Mouse (Mus musculus) kidney, adult 9 months (tissue): ENCODE data around the gene Cebpa.
A peak's percentile ranks its signal among the peaks of the same experiment; 100 is the strongest.

Experiments
- DNase-seq: peaks from one replicate; pipeline ENCODE4 v3.0.0; 2022

The Cebpa gene

DNA sequence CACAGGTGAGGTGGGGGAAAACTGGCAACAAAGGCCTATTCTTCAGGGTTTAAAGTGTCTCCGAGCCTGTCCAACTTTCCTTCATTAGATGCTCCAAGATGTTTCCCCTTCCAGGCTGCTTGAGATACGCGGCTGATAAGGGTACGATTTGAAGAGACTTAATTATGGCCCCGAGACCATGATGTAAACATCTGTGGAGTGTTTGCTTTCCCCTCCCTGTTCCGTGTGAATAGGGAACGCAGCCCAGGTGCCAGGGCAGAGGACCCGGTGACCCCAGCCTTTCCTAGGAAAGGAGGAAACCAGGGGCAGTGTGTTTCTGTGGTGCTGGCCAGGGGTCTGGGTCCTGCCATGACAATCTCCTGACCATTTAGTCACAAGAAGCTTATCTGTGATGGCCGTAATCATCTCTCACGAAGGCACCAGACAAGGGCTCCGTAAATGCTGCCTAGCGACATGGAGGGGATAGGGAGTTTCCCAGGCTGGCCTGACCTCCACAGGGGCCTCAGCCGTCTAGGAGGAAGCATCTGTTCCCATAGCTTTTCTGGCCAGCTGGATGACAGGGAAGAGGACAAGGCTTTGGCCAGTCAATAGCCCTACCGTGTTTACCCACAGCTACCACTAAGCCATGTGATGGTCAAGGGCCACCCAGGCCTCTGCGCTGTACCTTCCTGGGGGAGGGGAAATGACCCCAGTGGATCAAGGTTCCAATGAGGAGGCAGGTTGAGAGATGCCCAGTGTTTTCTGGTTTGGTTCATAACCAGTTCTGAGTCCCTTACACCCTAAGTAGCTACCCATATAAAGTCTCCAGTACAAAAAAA, 30.7 kb downstream of the Cebpa start:
- no peak for DNase-seq

DNA sequence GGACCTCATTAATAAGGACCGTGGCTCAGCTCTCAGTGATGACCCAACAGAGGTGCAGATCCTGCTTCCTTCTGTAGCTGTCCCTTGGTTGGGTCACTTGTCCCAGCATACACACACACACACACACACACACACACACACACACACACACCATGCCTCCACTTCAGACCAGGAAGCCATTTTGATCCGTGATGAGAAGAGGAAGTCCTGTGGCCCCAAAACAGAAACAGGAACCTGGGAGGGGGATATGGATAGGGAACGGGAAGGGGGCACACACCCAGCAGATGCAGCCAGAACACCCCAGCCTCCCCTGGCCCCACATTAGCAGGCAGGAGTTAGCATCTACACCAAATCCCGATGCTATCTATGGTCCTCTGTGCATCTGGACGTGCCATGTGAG, 31.8 kb downstream of the Cebpa start:
- no peak for DNase-seq

DNA sequence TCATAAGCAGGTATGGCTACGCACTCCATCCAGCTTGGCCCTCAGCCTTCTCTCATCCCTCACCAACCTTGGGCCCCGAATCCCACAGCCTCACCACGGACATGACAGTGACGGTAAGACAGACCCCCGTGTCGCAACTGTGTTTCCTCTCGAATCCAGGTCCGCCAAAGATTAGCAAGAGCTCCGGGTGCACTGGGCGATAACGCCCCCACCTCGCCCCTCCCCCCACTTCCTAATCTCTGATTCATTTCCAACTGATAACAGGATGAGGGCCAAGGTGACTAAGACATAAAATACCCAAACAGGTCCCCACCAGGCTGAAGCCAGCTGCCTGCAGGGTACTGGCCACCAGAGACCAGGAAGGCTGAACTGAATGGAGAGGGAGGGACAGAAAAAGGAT, 35.4 kb downstream of the Cebpa start:
- no peak for DNase-seq

DNA sequence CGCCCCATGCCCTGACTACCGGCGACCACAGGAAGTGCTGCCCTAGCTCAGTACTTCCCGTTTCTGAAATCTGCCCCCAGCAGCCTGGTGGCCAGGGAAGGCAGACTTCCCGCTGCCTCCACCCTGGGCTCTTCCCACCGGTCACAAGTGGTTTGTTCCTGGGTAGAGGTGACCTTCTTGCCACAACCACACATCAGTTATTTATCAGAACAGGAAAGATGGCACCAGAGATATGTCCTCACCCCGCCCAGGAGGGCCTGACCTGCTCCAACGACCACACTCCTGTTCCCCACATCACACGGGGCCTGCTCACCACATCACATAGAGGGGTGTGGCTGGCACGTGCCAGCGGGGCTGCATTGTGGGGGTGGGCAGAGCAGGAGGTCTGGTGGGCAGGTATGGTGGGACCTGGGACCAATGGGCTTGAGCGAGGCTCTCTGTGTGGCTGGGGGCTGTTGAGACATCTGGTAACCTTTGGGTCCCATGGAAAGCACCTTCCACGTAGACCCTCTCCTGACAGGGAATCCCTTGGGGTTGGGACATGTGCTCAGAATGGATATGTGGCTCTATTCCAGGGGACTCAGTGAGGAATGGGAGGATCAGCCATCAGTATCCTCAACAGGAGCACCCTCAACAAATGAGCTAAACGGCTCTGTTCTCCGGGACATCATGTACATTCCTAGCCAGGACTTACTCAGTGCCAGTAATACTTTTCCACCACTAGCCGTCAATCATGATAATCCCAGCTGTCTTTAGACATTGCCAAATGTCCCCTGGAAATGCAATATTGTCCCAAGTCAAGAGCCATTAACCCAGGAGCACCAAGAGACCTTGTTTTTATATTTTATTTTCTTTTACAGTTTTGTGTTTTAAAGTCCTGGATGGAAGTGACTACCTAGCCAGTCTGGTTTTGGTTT, 37.7 kb downstream of the Cebpa start:
- no peak for DNase-seq

DNA sequence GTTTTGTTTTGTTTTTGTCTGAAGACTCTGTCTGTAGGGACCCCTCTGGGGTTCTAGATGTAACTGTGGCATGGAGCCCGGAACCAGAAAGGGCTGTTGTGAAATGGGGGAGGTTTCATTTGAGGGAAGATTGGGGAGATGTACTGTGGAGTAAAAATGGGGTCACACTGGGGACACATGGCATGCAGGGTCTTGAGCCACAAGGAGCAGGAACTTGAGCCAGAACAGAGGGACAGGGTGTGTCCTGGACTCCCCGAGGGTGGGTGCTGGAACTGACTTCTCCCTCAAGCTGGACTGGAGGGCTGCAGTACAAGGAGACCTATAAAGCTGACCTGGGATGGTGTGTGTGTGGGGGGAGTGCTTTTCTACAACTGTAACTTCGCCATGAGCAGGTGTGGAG, 38.4 kb downstream of the Cebpa start:
- DNase-seq, result no peak

DNA sequence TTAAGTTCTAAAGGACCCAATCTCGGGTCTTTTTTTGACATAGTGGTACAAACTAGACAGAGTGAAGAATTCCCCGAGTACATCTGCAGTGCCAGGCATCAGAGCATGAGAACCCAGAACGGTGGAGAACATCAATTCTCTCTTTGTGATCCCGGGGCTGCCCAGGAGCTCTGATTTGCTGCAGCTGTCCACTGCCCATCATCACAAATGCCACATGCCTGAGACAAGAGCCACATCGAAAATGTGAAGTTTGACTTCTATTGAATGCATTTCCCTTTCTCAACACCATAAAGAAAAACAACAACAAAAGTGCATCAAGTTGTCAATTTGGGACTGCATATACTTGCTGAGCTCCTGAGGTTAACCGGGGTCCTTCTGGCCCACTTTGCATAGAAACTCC, 43.4 kb downstream of the Cebpa start:
- no peak for DNase-seq

DNA sequence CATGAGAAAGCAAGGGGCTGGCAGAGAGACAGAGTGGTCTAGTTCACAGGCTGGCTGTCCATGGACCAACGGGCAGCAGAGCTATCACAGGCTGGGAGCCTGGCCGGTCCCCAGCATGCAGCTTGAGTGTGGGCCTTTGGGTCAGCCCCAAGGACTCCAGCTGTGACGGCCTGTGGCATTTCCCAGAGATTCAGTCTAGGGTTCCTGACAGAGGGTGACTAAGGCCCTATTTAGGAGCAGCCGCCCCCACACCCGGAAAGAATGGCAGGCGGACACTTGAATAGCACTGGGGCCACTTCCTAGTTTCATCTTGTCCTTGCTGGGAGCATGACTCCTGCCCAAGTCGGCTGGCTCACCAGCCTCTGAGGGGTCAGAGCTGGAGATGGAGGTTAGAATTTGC, 44.5 kb downstream of the Cebpa start:
- DNase-seq, result no peak

DNA sequence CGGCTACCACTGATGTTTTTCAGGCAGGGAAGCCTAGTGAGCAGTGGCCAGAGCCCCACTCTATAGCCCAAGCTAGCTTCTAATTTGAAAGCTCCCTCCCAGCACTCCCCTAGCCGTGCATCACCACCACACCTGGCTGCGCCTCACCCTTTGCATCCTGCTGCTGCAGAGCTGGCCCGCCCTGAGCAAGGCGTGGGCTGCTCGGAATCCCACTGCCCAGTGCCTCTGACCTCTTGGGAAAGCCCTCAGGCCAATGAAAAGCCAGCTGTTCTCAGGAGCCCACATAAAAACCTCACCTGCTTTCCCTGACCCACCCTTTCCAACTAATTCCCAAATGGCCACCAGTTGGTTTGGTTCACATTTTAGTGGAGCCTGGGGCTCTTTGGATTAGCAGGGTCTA, 45.0 kb downstream of the Cebpa start:
- no peak for DNase-seq

DNA sequence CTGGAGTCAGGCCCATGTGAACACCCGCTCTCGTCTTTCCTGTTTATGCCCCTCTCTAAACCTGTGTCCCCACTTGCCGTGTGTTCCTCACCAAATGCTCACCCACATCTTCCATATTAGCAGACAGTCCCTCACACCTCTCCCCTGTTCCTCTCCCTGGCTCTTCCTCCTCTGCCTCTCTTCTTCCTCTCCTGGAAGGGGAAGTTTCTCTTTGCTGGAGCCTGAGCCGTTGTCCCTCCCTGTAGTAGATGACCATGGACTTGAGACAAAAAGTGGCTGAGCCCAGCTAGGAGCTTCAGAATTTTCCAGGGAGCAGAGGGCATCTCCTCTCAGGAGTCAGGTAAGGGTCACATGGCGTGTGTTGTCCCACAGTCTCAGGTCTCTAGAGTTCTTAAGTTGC, 47.9 kb downstream of the Cebpa start:
- no peak for DNase-seq

DNA sequence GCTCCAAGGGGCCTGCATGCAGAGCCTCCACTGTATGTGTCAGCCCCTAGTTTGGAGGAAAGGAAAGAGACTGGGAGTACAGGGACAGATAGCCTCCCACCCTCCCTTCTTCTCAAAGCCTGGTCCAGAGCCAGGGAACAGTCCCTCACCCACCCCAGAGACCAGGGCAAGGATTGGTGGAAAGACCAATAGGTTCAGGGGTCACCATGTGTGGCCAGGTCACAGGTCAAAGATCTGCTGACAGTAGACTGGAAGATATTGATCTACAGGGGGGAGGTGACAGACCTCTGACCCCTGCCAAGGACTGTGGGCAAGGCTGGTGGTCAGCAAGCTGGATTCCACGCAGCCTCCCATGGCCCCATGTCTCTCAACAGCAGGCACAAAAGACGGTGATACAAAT, 48.8 kb downstream of the Cebpa start:
- DNase-seq, result no peak

DNA sequence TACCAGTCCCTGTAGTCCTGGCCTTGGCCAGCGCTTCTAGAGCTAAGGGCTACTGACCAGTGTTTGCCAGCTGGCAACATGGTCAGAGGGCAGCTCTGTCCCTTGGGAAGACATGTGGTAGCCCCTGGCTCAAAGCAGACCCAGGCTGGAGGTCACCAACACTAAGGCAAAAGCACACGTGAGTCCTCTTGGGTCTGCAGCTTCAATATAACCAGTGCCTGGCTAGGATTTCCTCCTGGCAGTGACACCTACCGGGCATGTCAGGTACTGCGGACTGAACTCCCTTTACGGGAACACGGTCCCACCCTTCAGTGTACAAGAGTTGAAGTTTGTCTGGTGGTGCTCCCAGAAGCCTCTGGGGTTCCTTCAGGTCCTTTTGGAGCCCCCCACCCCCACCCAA, 50.2 kb downstream of the Cebpa start:
- peak; percentile 96 for DNase-seq
